Mouse (Mus musculus) lung, embryonic 16.5 days (tissue): ENCODE data around the gene Fcrl6. TPM values are rescaled to one million over a fixed set of nuclear protein-coding genes. Genes with fewer than 3 reads are reported as not detected.

Experiments used
- ATAC-seq: fragments of 200-750 bp; cut with Nextera tagmentation; 2 replicates; pipeline ENCODE4 v1.8.0; 2017; ENCODE audit warnings: low read depth, mild to moderate bottlenecking, moderate library complexity
- H3K27ac ChIP-seq: fragments of 300-500 bp; sonication (generic); 2 replicates; pipeline ENCODE4 v1.5.1; 2014; ENCODE audit warnings: mild to moderate bottlenecking, control low read depth, low read length
- H3K27me3 ChIP-seq: fragments of 300-500 bp; sonication (generic); 2 replicates; pipeline ENCODE4 v1.6.1; 2014; ENCODE audit warnings: low read depth, low read length, mixed read lengths; ENCODE audit not compliant: control insufficient read depth, insufficient read depth
- H3K36me3 ChIP-seq: fragments of 300-500 bp; sonication (generic); 2 replicates; pipeline ENCODE4 v1.6.1; 2014; ENCODE audit warnings: low read length; ENCODE audit not compliant: control insufficient read depth, insufficient read depth
- H3K4me1 ChIP-seq: fragments of 300-500 bp; sonication (generic); replicated peaks from 2 replicates; pipeline ENCODE4 v1.6.1; 2014; ENCODE audit warnings: low read length, mixed read lengths; ENCODE audit not compliant: control insufficient read depth, insufficient read depth
- H3K4me2 ChIP-seq: fragments of 300-500 bp; sonication (generic); 2 replicates; pipeline ENCODE4 v1.6.1; 2014; ENCODE audit warnings: low read depth, low read length, control low read depth
- H3K4me3 ChIP-seq: fragments of 300-500 bp; sonication (generic); 2 replicates; pipeline ENCODE4 v1.5.1; 2014; ENCODE audit warnings: mild to moderate bottlenecking, low read length, control low read depth
- H3K9ac ChIP-seq: fragments of 300-500 bp; sonication (generic); 2 replicates; pipeline ENCODE4 v1.6.1; 2014; ENCODE audit warnings: low read length, control low read depth
- H3K9me3 ChIP-seq: fragments of 300-500 bp; sonication (generic); 2 replicates; pipeline ENCODE4 v1.6.1; 2016; ENCODE audit warnings: low read length; ENCODE audit not compliant: control insufficient read depth
- WGBS: fragments of 180-500 bp; shearing (Covaris S2); extraction: QIAGEN DNeasy Blood & Tissue Kit; methylation state at CpG from one replicate; pipeline ENCODE4 v1.1.7; 2014; 5-methylcytosine and 5-hydroxymethylcytosine counted together
- polyA plus RNA-seq: library from polyadenylated mRNA; unstranded; fragments of >200 nt; fragmentation: Nextera tagmentation; extraction: Ambion mirVana; gene quantifications from 2 replicates; pipeline ENCODE4 v1.2.1, GENCODE M21; 2015

Gene Fcrl6
- polyA plus RNA-seq, 1 experiment from 2014 or later: not detected

GRCm38 (mm10) chr1:172590385-172590784 is 12.0 kb downstream of the Fcrl6 start, which contains the start of gene Slamf8:
TSS of gene Slamf8 (minus strand) at chr1:172590568.
- Histone ChIP-seq H3K4me3 (no peak within 1 kb of the TSS), H3K27ac (no peak within 1 kb of the TSS), H3K4me2 (no peak within 1 kb of the TSS), H3K4me1 (no peaks in the 10 kb centered on the region), H3K9me3 (no peaks in the 10 kb centered on the region), H3K27me3 (no peaks in the 10 kb centered on the region), H3K36me3 (no peaks in the 10 kb centered on the region), H3K9ac (no peak within 1 kb of the TSS)
- ATAC-seq: no peak
- 58% methylated on average over 7 of the region's 7 CpGs for WGBS

GRCm38 (mm10) chr1:172585612-172586567 is 16.5 kb downstream of the Fcrl6 start:
- Histone ChIP-seq H3K4me1 (no peaks in the 10 kb centered on the region), H3K27ac (no peak overlapping the region), H3K27me3 (no peaks in the 10 kb centered on the region; the same call in 1 of the 2 replicates), H3K4me2 (no peak overlapping the region), H3K36me3 (no peaks in the 10 kb centered on the region), H3K4me3 (no peak overlapping the region), H3K9ac (no peak overlapping the region), H3K9me3 (no peaks in the 10 kb centered on the region)
- no peak for ATAC-seq
- WGBS: 27% methylated on average over 26 of the region's 26 CpGs

- no peak overlapping the region for H3K4me3 ChIP-seq
- H3K27me3 ChIP-seq: no peaks in the 10 kb centered on the region; the same call in 1 of the 2 replicates
- H3K4me1 ChIP-seq: no peaks in the 10 kb centered on the region
- no peak overlapping the region for H3K9ac ChIP-seq
- no peak overlapping the region for H3K27ac ChIP-seq
- no peaks in the 10 kb centered on the region for H3K9me3 ChIP-seq
- no peaks in the 10 kb centered on the region for H3K36me3 ChIP-seq
- no peak for ATAC-seq
- WGBS: 36% methylated on average over 4 of the region's 4 CpGs
- no peak overlapping the region for H3K4me2 ChIP-seq
Observed at GRCm38 (mm10) chr1:172585026-172585425, 17.3 kb downstream of the Fcrl6 start.

- Histone ChIP-seq H3K27me3 (no peaks in the 10 kb centered on the region; the same call in 1 of the 2 replicates), H3K4me3 (no peak overlapping the region), H3K27ac (no peak overlapping the region), H3K36me3 (no peaks in the 10 kb centered on the region), H3K4me2 (no peak overlapping the region), H3K9ac (no peak overlapping the region), H3K4me1 (no peaks in the 10 kb centered on the region), H3K9me3 (no peaks in the 10 kb centered on the region)
- ATAC-seq: no peak
- 78% methylated on average over 6 of the region's 6 CpGs for WGBS
Observed at GRCm38 (mm10) chr1:172584271-172584670, 18.1 kb downstream of the Fcrl6 start.

- Histone ChIP-seq H3K36me3 (no peaks in the 10 kb centered on the region), H3K9ac (no peak overlapping the region), H3K27me3 (no peaks in the 10 kb centered on the region; the same call in 1 of the 2 replicates), H3K4me1 (no peaks in the 10 kb centered on the region), H3K27ac (no peak overlapping the region), H3K4me3 (no peak overlapping the region), H3K9me3 (no peaks in the 10 kb centered on the region), H3K4me2 (no peak overlapping the region)
- WGBS: 73% methylated on average over 8 of the region's 8 CpGs
- no peak for ATAC-seq
Observed at GRCm38 (mm10) chr1:172582436-172582835, 19.9 kb downstream of the Fcrl6 start.

- 54% methylated on average over 6 of the region's 6 CpGs for WGBS
- no peak overlapping the region for H3K9ac ChIP-seq
- no peak overlapping the region for H3K4me2 ChIP-seq
- no peak overlapping the region for H3K4me3 ChIP-seq
- H3K9me3 ChIP-seq: no peaks in the 10 kb centered on the region
- no peaks in the 10 kb centered on the region; the same call in 1 of the 2 replicates for H3K27me3 ChIP-seq
- H3K36me3 ChIP-seq: no peaks in the 10 kb centered on the region
- H3K27ac ChIP-seq: no peak overlapping the region
- no peak for ATAC-seq
- no peaks in the 10 kb centered on the region for H3K4me1 ChIP-seq
Observed at GRCm38 (mm10) chr1:172580116-172580515, 22.2 kb downstream of the Fcrl6 start.

- no peak overlapping the region for H3K27ac ChIP-seq
- H3K36me3 ChIP-seq: no peaks in the 10 kb centered on the region
- no peak overlapping the region for H3K4me3 ChIP-seq
- 36% methylated on average over 4 of the region's 4 CpGs for WGBS
- H3K4me2 ChIP-seq: no peak overlapping the region
- peaks cover 4% of the 10 kb centered on the region; the same call in 1 of the 2 replicates for H3K27me3 ChIP-seq
- 0 out of 2 replicates have a peak, but pooled peaks cover 3% of the 10 kb centered on the region for H3K4me1 ChIP-seq
- no peak overlapping the region for H3K9ac ChIP-seq
- H3K9me3 ChIP-seq: no peaks in the 10 kb centered on the region
- ATAC-seq: no peak
Observed at GRCm38 (mm10) chr1:172567758-172568157, 34.6 kb downstream of the Fcrl6 start.

- H3K4me3 ChIP-seq: no peak overlapping the region
- 69% methylated on average over 3 of the region's 3 CpGs for WGBS
- no peaks in the 10 kb centered on the region for H3K9me3 ChIP-seq
- peaks cover 19% of the 10 kb centered on the region for H3K27me3 ChIP-seq
- H3K4me2 ChIP-seq: no peak overlapping the region
- no peak overlapping the region for H3K27ac ChIP-seq
- ATAC-seq: no peak
- peaks cover 8% of the 10 kb centered on the region for H3K4me1 ChIP-seq
- no peaks in the 10 kb centered on the region for H3K36me3 ChIP-seq
- no peak overlapping the region for H3K9ac ChIP-seq
Observed at GRCm38 (mm10) chr1:172566131-172566530, 36.2 kb downstream of the Fcrl6 start.

- H3K27me3 ChIP-seq: peaks cover 24% of the 10 kb centered on the region
- H3K4me3 ChIP-seq: peak overlapping the region; percentile 63
- H3K4me1 ChIP-seq: peaks cover 8% of the 10 kb centered on the region
- WGBS: 1% methylated on average over 10 of the region's 10 CpGs
- H3K36me3 ChIP-seq: no peaks in the 10 kb centered on the region
- H3K27ac ChIP-seq: no peak overlapping the region; the same call in 1 of the 2 replicates
- ATAC-seq: no peak; the same call in 1 of the 2 replicates
- no peaks in the 10 kb centered on the region for H3K9me3 ChIP-seq
- peak overlapping the region; percentile 99 for H3K4me2 ChIP-seq
- H3K9ac ChIP-seq: peak overlapping the region; percentile 73
Observed at GRCm38 (mm10) chr1:172563465-172563828, 38.9 kb downstream of the Fcrl6 start.
